In genomic region chr17:46320492-46320891, GRCm38 (mm10) we compare ENCODE assay signal across 22 mouse cellular contexts. TPM values are rescaled to one million over a fixed set of nuclear protein-coding genes. Genes with fewer than 3 reads are reported as not detected.
"Had no signal": no experiment of that assay in that cellular context is flagged by ENCODE, and none has a peak within 500 bp of the region (broad histone marks: within the 10 kb centered on the region; RNA-seq: fewer than 3 reads in every experiment).

No protein-coding gene starts in this region.

- H3K27me3 ChIP-seq: intestine, embryonic 15.5 days; limb, embryonic 12.5 days; limb, embryonic 15.5 days; liver, embryonic 13.5 days; megakaryocyte, embryonic 14.5 days; midbrain, embryonic 13.5 days; neural tube, embryonic 13.5 days had no signal

- H3K4me1 ChIP-seq: limb, embryonic 12.5 days; limb, embryonic 15.5 days; midbrain, embryonic 10.5 days; midbrain, embryonic 13.5 days; neural tube, embryonic 13.5 days had no signal

- ATAC-seq: intestine, embryonic 15.5 days; lung, postnatal 0 days; midbrain, embryonic 13.5 days; midbrain, embryonic 16.5 days had no signal

- H3K4me2 ChIP-seq: intestine, embryonic 15.5 days; limb, embryonic 12.5 days; limb, embryonic 15.5 days; liver, embryonic 13.5 days; lung, embryonic 14.5 days; midbrain, embryonic 13.5 days; neural tube, embryonic 13.5 days had no signal

- DNase-seq: kidney, adult 18-20 months; left cerebral cortex, postnatal 4 days; liver, embryonic 13.5 days; lung, embryonic 14.5 days; lung, postnatal 36 days; retina, postnatal 1 day; right cerebral cortex, postnatal 25 days; thymus, adult 18-20 months; thymus, postnatal 36 days had no signal

- H3K9ac ChIP-seq: intestine, embryonic 15.5 days; limb, embryonic 12.5 days; limb, embryonic 15.5 days; liver, embryonic 13.5 days; lung, embryonic 14.5 days; midbrain, embryonic 13.5 days; neural tube, embryonic 13.5 days had no signal

- H3K27ac ChIP-seq: intestine, embryonic 15.5 days; kidney, postnatal 0 days; limb, embryonic 12.5 days; limb, embryonic 15.5 days; liver, embryonic 13.5 days; midbrain, embryonic 10.5 days; midbrain, embryonic 13.5 days; neural tube, embryonic 13.5 days had no signal

- H3K4me3 ChIP-seq: intestine, embryonic 15.5 days; limb, embryonic 12.5 days; limb, embryonic 15.5 days; liver, embryonic 13.5 days; megakaryocyte, embryonic 14.5 days; midbrain, embryonic 10.5 days; midbrain, embryonic 13.5 days; myocyte; neural tube, embryonic 13.5 days had no signal

- H3K9me3 ChIP-seq: intestine, embryonic 15.5 days; limb, embryonic 12.5 days; limb, embryonic 15.5 days; liver, embryonic 13.5 days; midbrain, embryonic 13.5 days; neural tube, embryonic 13.5 days had no signal

RNA-seq across cellular contexts. Expression of gene Dlk2, which starts 23.3 kb away (rescaled TPM):
- total RNA-seq: monocyte, adult 5-6 weeks; neutrophil, adult 5-6 weeks had no signal
